Mouse (Mus musculus) embryonic fibroblast, embryonic 13.5 days (primary cell): ENCODE results near the gene P4ha3. TPM values are rescaled to one million over a fixed set of nuclear protein-coding genes. Genes with fewer than 3 reads are reported as not detected.
A peak's percentile ranks its signal among the peaks of the same experiment; 100 is the strongest.

Experiments used
- H3K27ac ChIP-seq: 2 replicates; pipeline ENCODE4 v1.5.1; 2012; ENCODE audit warnings: low read length, control low read depth, inconsistent platforms; ENCODE audit not compliant: insufficient read depth
- H3K4me1 ChIP-seq: 2 replicates; pipeline ENCODE4 v1.6.1; 2011; ENCODE audit warnings: low read length; ENCODE audit not compliant: control insufficient read depth, insufficient read depth
- H3K4me3 ChIP-seq: 2 replicates; pipeline ENCODE4 v1.5.1; 2011; ENCODE audit warnings: mild to moderate bottlenecking, control low read depth, low read length; ENCODE audit not compliant: insufficient read depth
- CTCF ChIP-seq: IDR thresholded peaks from 2 replicates; pipeline ENCODE4 v1.5.1; 2011; ENCODE audit warnings: mild to moderate bottlenecking, control low read depth, low read length, moderate library complexity, borderline replicate concordance; ENCODE audit not compliant: insufficient read depth
- POLR2A ChIP-seq: IDR thresholded peaks from 2 replicates; pipeline ENCODE4 v1.6.1; 2011; ENCODE audit warnings: low read depth, mild to moderate bottlenecking, control low read depth, low read length, moderate library complexity
- polyA plus RNA-seq: library from polyadenylated mRNA; stranded (reverse); fragments of >200 nt; gene quantifications from 2 replicates; pipeline ENCODE4 v1.2.4, GENCODE M21; 2011; ENCODE audit warnings: low read depth; ENCODE audit not compliant: missing spikeins, insufficient read length

P4ha3 gene
- polyA plus RNA-seq, 1 experiment, result 100 TPM

DNA sequence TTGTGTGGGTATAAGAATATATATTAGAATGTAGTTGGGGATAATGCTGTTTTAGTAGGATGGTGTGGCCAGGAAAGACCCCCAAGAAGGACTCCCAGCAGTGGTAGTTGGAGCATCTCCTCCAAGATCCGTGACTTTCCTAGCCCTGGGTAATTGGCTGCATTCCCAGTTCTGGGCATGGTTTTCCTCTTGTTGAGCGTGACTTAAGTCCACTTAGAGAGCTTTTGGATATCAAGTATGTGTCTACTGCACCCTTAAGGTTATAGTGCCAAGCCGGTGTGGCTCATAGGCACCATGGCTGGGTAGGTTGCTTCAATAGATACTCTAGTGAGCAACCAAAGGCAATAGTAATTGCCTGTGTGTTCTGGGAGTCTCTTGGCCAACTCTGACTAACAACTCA, 38.4 kb downstream of the P4ha3 start:
- TF ChIP-seq CTCF, result no peak
- no peak for TF ChIP-seq POLR2A
- H3K4me3 ChIP-seq, result no peak overlapping the region
- no peak overlapping the region for H3K27ac ChIP-seq
- no peaks in the 10 kb centered on the region; the same call in 1 of the 2 replicates for H3K4me1 ChIP-seq

DNA sequence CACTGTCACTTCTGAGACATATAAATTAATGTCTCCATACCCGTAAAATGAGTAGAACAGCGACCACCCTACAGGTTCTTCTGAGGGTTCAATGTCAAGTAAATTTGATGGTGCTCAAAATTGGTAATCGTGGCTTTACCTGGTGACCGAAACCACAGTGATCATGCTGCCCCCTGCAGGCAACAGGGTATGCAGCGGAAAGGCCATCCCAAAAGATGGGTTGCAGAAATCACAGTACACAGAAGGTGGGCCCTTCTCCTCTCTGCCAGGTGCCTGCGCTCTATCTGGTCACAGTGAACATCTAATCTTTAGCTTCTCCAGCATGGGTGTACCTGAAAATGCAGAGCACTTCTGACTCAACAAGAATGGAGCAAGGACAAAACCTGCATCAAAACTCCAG, 40.2 kb downstream of the P4ha3 start:
- no peak overlapping the region for H3K4me3 ChIP-seq

DNA sequence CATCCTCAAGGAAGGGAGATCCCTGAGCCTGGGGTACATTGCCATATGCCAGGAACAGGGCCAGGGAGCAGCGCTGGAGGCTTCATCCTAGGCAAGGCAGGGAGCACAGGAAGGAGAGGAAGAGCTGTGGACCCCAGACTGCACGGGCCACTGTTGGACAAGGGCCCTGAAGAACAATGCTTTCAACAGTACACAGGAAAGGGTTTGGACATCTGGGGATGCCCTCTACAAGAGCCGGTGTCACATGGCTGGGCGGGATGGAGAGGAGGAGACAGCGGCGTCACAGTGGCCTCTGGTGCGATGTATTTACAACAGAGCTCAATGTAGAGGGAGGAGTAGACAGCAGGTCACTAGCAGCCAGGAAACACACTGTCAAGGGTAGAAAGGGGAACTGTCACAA, 42.2 kb downstream of the P4ha3 start:
- Histone ChIP-seq H3K27ac (no peak overlapping the region), H3K4me3 (no peak overlapping the region), H3K4me1 (peaks cover 3% of the 10 kb centered on the region; the same call in 1 of the 2 replicates)
- TF ChIP-seq POLR2A, result no peak
- no peak for TF ChIP-seq CTCF

More for the DNA sequence above, 40.2 kb downstream of the P4ha3 start:
- H3K4me1 ChIP-seq, result peaks cover 3% of the 10 kb centered on the region; the same call in 1 of the 2 replicates
- no peak for TF ChIP-seq POLR2A
- peak; percentile 89 for TF ChIP-seq CTCF
- H3K27ac ChIP-seq, result no peak overlapping the region

GRCm38 (mm10) chr7:100328636-100329035, 43.3 kb downstream of the P4ha3 start:
- Histone ChIP-seq H3K27ac (peak overlapping the region; percentile 13; the same call in 1 of the 2 replicates), H3K4me1 (peaks cover 3% of the 10 kb centered on the region; the same call in 1 of the 2 replicates), H3K4me3 (no peak overlapping the region)
- no peak for TF ChIP-seq POLR2A

DNA sequence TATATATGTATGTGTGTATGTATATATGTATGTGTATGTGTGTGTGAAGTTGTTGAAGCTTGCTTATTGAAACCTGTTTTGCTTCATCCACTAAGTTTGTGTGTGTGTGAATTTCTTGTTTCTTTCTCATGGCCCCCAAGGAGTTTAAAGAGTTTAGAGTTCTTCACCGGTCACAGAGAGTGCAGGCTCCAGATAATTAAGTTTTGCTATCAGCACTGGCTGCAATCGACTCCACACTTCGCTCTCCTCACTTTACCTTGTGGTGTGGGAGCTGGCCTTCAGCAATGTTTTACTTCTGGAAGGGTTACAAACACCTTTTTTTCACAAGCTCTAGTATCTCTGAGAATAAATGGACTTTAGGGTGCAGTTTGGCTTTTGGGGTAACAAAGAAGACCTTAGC, 45.9 kb downstream of the P4ha3 start:
- Histone ChIP-seq H3K4me3 (no peak overlapping the region), H3K4me1 (peaks cover 3% of the 10 kb centered on the region; the same call in 1 of the 2 replicates), H3K27ac (no peak overlapping the region)
- TF ChIP-seq POLR2A (no peak), CTCF (no peak)

- no peak overlapping the region for H3K4me3 ChIP-seq
- no peaks in the 10 kb centered on the region for H3K4me1 ChIP-seq
- H3K27ac ChIP-seq, result no peak overlapping the region
- TF ChIP-seq CTCF (no peak), POLR2A (no peak)
Measured at GRCm38 (mm10) chr7:100335921-100336320, 50.6 kb downstream of the P4ha3 start.

- Histone ChIP-seq H3K4me3 (no peak overlapping the region), H3K4me1 (peaks cover 8% of the 10 kb centered on the region), H3K27ac (peak overlapping the region; percentile 71)
- TF ChIP-seq CTCF (no peak), POLR2A (no peak)
Measured at GRCm38 (mm10) chr7:100354984-100355383, 69.7 kb downstream of the P4ha3 start.

DNA sequence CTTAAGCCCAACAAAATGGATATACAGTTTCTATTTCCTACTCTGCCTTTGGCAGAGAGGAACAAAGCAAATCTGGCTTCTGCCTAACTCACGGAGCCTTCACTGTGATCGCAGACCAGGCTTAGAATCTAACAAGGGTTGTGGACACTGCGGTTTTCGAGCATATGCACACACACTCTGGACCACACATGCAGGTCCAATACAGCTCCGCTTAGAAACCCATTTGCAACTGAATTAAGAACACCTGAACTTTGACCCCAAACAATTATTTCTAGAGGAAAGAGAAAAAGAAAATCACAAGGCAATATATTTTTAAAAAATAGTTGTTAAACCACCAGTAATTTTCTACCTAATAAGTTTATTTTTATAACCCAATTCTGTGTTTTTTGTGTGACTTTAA, 71.0 kb downstream of the P4ha3 start:
- TF ChIP-seq CTCF, result no peak
- TF ChIP-seq POLR2A, result no peak

DNA sequence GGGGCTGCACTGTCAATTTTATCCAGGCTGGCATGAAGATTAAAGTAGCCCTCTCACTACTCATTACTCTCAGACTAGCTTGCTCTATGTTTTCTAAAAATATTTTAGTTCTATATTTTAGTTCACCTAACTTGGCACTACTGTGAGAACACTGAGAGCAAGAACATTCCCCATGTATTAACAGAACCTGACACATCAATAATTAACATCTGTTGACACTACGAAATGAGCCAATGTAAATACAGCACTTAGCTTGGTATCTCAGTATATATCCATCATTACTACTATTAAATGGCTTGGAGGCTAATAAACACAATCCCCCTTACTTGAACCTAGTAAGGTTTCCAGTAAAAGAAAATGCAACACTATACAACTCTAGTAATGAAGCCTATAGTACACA, 71.4 kb downstream of the P4ha3 start:
- peaks cover 8% of the 10 kb centered on the region for H3K4me1 ChIP-seq
- peak overlapping the region; percentile 47; the same call in 1 of the 2 replicates for H3K27ac ChIP-seq
- TF ChIP-seq POLR2A, result no peak
- TF ChIP-seq CTCF, result no peak
- no peak overlapping the region for H3K4me3 ChIP-seq

More for the DNA sequence above, 71.0 kb downstream of the P4ha3 start:
- Histone ChIP-seq H3K4me3 (no peak overlapping the region), H3K4me1 (peaks cover 8% of the 10 kb centered on the region), H3K27ac (peak overlapping the region; percentile 20; the same call in 1 of the 2 replicates)

- Histone ChIP-seq H3K4me3 (no peak overlapping the region), H3K27ac (peak overlapping the region; percentile 11; the same call in 1 of the 2 replicates), H3K4me1 (peaks cover 8% of the 10 kb centered on the region)
- no peak for TF ChIP-seq POLR2A
- no peak for TF ChIP-seq CTCF
Measured at GRCm38 (mm10) chr7:100357856-100358255, 72.5 kb downstream of the P4ha3 start.

GRCm38 (mm10) chr7:100363162-100363561, 77.8 kb downstream of the P4ha3 start:
- Histone ChIP-seq H3K4me3 (no peak overlapping the region), H3K27ac (no peak overlapping the region), H3K4me1 (peaks cover 3% of the 10 kb centered on the region; the same call in 1 of the 2 replicates)
- TF ChIP-seq POLR2A (no peak), CTCF (no peak)
